Mouse (Mus musculus) embryo, embryonic 10.5 days (tissue): ENCODE results near the gene Pafah2.

Source experiments
- DNase-seq: peaks from one replicate; pipeline ENCODE4 v3.0.0-alpha.2; 2015; ENCODE audit warnings: low spot score

Gene Pafah2

GRCm38 (mm10) chr4:134465789-134466188 lies 69.7 kb downstream of the Pafah2 start:
- no peak for DNase-seq

- DNase-seq = peak; percentile 23
Measured at GRCm38 (mm10) chr4:134466381-134467262, 70.5 kb downstream of the Pafah2 start.

- DNase-seq = peak; percentile 82
Measured at GRCm38 (mm10) chr4:134467435-134468214, 71.5 kb downstream of the Pafah2 start.

- DNase-seq = peak; percentile 98
Measured at GRCm38 (mm10) chr4:134468215-134468575, 72.1 kb downstream of the Pafah2 start, which contains the start of gene Stmn1. Stmn1 (plus strand) TSS chr4:134468320.

- DNase-seq = peak; percentile 94
Measured at GRCm38 (mm10) chr4:134468578-134469266, 72.6 kb downstream of the Pafah2 start.

- DNase-seq = peak; percentile 58
Measured at GRCm38 (mm10) chr4:134469341-134469796, 73.2 kb downstream of the Pafah2 start.

GRCm38 (mm10) chr4:134469985-134470384 lies 73.9 kb downstream of the Pafah2 start:
- no peak for DNase-seq

- no peak for DNase-seq
Measured at GRCm38 (mm10) chr4:134471469-134471868, 75.3 kb downstream of the Pafah2 start.

- no peak for DNase-seq
Measured at GRCm38 (mm10) chr4:134473764-134474163, 77.6 kb downstream of the Pafah2 start.

- DNase-seq = no peak
Measured at GRCm38 (mm10) chr4:134474240-134474639, 78.1 kb downstream of the Pafah2 start.

GRCm38 (mm10) chr4:134476899-134477298 lies 80.8 kb downstream of the Pafah2 start:
- DNase-seq = no peak
